Mouse (Mus musculus) small intestine, adult 2 months (tissue): Measurements from ENCODE around the gene Amotl1.

Experiments used
- CTCF ChIP-seq: fragments of 200-500 bp; IDR thresholded peaks from 2 replicates; pipeline ENCODE4 v1.5.1; 2012; ENCODE audit warnings: low read depth, mild to moderate bottlenecking, control low read depth, inconsistent platforms, low read length, moderate library complexity, mixed read lengths; ENCODE audit not compliant: insufficient replicate concordance, insufficient read length; ENCODE audit errors: extremely low read depth
- POLR2A ChIP-seq: fragments of 200-500 bp; IDR thresholded peaks from 2 replicates; pipeline ENCODE4 v1.6.1; 2012; ENCODE audit warnings: low read depth, mild to moderate bottlenecking, control low read depth, inconsistent platforms, low read length, moderate library complexity

- TF ChIP-seq CTCF (no peak), POLR2A (no peak)
Observed at GRCm38 (mm10) chr9:14595893-14596292, 49.0 kb downstream of the Amotl1 start.
